Mouse (Mus musculus): ENCODE results near the gene Ptprq.

The Ptprq gene

DNA sequence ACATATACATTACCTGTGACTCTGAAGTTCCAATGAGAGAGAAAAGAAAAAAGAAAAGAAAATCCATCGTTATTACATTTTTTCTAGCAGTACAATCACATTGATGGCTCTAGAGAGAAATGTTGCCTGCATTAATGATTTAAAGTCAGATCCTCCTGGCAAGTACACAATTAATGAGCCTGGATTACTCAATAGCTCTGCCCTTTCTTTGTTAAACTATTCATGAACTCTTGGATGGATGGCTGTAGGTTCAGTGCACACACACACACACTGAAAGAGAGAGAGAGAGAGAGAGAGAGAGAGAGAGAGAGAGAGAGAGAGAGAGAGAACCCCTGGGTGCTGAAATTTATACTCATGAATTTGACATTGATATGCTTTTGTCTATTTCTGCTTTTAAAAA lies at the start of gene Ptprq:
Gene Ptprq, minus strand, starts transcription at position 246 of the 400 bp plus-strand sequence.
- DNase-seq = no peak

- DNase-seq = no peak
Observed at GRCm38 (mm10) chr10:107759624-107760023, 39.8 kb upstream of the Ptprq start.

GRCm38 (mm10) chr10:107753471-107753870 lies 33.6 kb upstream of the Ptprq start:
- no peak for DNase-seq

GRCm38 (mm10) chr10:107752351-107753143 lies 32.7 kb upstream of the Ptprq start:
- DNase-seq = no peak

- no peak for DNase-seq
Observed at GRCm38 (mm10) chr10:107751944-107752343, 32.1 kb upstream of the Ptprq start.

DNA sequence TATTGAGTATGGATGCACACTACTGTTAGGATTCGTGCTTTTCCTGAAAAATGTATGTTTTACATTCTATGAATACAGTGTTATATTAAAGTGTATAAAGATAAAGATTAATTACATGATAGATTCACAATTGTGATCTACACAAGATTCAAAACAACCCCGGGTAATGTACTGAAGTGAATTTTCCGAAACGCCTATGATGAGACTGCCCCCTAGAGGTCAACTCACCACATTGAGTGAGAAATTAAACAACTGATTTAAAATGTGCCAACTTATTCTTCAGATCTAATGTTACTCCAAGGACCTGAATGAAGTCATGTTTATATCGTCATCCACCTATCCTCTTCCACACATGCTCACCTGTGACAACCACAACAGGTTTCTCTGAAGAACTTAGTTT lies 27.7 kb upstream of the Ptprq start:
- DNase-seq = peak; percentile 3

DNA sequence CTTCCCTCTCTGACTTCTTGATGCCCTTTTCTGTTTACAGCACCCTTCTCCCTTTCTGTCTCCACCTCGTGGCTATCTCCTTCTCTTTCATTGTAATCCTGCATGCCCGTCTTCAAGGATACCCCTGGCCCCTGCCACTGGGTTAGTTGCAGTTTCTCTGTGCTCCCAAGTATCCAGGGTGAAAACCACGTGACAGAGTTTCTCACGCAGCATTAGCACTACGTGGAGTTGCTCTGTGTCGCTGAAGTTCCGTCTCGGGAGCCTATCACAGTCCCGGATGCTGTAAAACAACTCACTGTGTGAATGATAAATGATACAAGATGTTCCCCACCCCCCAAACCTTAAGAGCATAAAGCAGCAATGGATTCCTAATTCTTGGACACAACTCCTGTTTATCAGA lies 26.9 kb upstream of the Ptprq start:
- no peak for DNase-seq

GRCm38 (mm10) chr10:107739815-107740214 lies 20.0 kb upstream of the Ptprq start:
- DNase-seq = no peak

DNA sequence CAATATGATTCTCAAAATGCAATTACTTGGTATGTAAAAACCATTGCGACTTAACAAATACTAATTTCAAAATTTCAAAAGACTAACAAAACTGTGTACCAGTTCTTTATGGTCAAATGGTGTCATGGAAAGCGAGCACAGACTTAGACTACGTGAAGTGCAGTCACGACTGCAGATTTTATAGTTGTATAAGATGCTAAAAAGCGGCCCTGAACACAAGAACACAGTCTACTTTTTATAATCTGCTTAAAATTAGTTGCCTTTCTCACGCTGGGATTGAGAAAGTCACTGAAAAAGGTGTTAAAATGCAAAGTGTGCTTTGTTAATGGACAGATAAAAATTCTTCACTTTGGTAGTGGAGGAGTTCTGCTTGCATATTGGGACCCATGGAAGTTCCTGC lies 17.9 kb upstream of the Ptprq start:
- no peak for DNase-seq

- DNase-seq = no peak
Observed at GRCm38 (mm10) chr10:107735448-107735847, 15.6 kb upstream of the Ptprq start.

GRCm38 (mm10) chr10:107734327-107734726 lies 14.5 kb upstream of the Ptprq start:
- DNase-seq = no peak

DNA sequence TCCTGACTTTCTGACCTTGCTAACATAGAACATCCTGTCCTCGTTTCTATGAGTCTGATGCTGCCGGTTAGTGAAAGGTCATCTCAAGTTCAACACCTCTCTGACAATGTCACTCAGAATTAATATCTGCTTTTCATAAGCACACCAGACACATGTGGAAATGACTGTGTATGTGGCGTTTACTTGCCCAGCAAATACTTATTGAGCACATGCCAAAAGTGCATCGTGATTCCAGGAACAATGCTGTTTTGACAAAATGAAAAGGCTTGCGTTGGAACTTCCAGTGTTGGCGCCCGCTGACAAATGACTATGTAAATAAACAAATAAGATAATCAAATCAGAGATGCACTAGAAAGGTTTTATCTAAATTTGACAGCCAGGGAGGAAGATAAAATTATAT lies 5.8 kb upstream of the Ptprq start:
- DNase-seq = no peak

DNA sequence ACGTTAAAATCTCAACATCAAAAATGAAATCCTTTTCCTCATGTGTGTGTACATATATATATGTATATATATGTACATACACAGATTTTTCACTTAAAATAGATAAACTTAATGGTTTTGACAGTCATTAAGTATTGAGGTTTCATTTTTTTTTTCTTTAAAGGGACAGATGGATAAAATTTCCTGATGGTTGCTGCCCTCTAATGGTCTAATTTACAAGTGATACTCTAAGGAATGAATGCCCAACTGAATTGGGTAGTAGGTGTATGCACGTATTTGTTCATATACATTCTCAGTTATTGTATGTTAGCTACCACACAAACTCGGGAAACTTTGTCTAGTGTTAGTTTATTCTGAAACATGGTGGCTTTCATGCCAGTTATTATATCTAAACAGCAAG lies 15.4 kb downstream of the Ptprq start:
- no peak for DNase-seq

- DNase-seq = no peak
Observed at GRCm38 (mm10) chr10:107700944-107701343, 18.9 kb downstream of the Ptprq start.

GRCm38 (mm10) chr10:107698716-107699115 lies 21.1 kb downstream of the Ptprq start:
- no peak for DNase-seq

DNA sequence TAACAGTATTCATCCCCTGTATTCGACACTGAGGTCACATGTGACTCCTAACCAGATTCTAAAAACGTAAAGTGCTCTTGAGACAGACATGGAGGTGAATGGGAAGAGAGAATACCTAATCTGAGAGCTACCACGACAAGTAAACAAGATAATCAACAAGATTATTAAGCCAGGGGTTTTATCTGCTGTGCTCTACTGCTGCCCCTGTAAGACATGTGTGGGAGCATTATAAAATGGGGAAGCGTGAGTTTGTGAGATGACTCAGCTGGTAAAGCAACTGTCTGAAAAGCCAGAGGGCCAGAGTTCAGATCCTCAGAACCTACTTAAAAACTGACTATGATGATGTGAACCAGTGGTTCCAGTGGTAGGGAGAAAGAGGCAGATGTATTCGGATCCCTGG lies 22.7 kb downstream of the Ptprq start:
- no peak for DNase-seq

DNA sequence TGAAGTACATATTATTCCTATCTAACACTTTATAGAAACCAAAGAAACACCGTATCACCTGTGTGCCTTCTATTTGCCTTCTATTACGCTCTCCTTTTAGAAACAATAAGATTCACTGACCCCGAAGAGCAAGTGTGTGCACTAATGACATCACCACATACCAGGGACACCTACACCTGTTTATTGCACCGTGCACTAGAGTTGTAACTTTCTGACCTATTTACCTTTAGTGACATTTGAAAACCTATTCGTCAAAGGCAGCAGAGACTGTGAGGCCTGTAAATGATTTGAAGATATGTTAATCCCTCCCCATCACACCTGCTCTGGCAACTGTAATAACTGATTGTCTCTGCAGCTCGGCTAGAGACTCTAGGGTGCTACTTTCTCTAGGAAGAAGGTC lies 32.5 kb downstream of the Ptprq start:
- DNase-seq = no peak

DNA sequence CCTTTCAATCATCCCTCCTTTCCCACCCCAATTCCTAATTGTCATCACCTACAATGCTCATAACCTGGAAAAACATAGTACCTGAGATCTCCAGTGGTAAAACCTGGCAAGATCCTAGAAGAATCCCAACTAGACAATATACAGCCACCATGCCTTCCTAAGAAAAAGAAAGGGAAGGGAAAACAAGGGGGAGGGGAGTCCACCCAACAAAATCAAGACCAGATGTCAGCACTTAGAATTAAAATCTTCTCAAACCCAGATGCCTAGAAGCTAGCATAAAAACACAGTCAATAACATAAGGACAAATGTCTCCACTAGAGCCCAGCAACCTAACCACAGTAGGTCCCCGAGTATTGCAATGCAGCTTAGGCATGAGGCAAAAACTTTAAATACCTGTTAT lies 43.9 kb downstream of the Ptprq start:
- DNase-seq = no peak

DNA sequence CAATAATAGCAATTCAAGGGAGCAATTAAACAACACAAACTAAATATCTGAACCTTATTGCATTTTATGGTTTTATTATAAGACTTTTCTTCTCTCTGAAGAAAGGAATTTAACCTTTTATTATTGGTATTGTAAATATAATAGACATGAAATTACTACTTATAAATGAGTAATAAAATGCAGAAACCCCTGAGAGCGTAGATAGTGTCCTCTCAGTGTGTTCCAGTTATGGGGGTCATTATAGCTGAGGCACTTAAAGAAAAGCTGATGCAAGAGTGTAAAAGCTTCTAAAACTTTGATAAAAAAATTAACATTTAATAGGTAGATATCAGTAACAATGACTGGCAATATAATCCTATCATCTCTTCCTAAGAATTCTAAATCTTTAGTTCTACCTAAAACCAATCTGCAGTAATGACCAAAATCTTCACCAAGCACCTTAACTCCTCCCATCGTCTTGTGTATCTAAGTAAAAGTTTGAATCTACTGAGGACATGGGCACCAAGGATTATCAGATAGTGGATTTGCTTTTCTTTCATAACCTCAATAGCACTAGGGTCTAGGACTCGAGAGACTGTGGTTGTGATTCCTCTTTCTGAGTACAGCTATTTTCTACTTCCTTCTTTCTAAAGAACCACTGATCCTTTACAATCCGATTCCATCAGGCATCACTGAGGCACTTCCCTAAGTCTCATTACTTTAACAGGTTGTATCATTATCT lies 51.3 kb downstream of the Ptprq start:
- DNase-seq = no peak

GRCm38 (mm10) chr10:107662372-107663065 lies 57.3 kb downstream of the Ptprq start:
- no peak for DNase-seq

DNA sequence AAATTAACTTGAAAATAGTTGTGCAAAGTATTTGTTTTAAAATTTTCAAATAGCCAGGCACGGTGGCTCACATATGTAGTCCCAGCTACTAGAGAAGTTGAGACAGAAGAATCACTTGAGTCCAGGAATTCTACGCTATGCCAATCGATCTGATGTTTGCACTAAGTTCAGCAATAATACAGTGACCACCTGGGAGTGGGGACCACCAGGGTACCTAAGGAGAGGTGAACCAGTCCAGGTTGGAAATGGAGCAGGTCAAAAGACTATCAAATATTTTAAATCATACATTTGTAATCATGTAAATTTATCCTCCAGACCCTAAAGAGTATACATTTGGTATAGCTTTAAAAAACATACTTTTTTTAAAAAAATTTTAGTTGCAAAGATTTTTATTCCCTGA lies 57.9 kb downstream of the Ptprq start:
- DNase-seq = no peak

DNA sequence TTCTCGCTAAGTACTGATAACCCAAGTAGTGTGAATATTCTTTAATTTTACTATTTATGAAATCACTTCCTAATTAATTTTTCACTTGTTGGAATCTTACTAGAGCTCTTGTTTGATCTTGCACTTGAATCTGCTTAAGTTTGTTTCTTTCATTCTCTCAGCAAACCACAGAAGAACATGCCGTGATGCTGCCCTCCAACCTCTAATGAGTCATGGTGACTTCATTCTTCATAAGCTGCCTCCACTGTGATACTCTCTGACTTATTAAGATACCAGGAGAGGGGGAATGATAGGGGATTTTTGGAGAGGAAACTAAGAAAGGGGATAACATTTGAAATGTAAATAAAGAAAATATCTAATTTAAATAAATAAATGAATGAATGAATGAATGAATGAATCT lies 60.7 kb downstream of the Ptprq start:
- no peak for DNase-seq

DNA sequence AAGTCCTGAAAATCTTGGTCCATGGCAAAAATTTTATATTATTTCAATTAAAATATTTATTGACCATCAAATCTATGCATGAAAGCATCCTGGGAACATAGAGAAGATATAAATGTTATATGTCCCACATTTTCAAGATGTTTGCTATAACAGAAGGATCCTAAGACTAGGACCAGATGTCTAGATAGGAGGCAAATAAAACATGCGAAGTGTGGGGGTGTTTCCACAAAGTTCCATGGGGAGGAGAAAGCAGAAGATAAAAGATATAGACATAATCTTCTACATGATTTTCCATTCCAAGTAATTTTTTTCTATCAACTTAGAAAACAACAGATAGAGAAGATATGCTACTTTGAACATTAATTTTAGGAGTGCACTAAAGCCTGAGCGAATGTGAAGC lies 70.2 kb downstream of the Ptprq start:
- no peak for DNase-seq

DNA sequence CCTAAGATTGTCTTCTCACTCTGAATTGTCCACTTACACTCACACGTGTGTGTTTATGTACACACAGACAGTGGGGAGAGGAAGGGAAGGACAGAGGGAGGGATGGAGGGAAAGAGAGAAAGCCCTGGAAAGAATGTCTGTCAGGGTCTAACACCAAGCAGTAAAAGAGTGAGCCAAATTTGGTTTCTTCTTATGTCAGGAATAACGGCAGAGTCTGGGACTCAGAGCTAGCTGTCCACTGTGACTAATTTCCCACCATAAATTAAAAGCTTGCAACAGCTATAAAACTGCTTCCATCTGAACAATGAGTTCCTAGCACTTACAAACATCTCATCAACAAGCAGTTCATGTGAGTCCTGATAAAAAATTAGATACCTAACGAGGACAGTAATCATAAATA lies 91.7 kb downstream of the Ptprq start:
- DNase-seq = no peak

All from cerebellum, adult 11 months (tissue).